Mouse (Mus musculus): Measurements from ENCODE around the gene Emc8.
A peak's percentile ranks its signal among the peaks of the same experiment; 100 is the strongest.

The Emc8 gene

GRCm38 (mm10) chr8:120641245-120641644 lies 27.1 kb downstream of the Emc8 start:
- no peak for DNase-seq (ENCODE audit: low read depth, low spot score)

- DNase-seq (ENCODE audit: low read depth, low spot score) = no peak
Measured at GRCm38 (mm10) chr8:120634329-120634839, 34.0 kb downstream of the Emc8 start.

- peak; percentile 36 for DNase-seq (ENCODE audit: low read depth, low spot score)
Measured at GRCm38 (mm10) chr8:120633665-120634271, 34.6 kb downstream of the Emc8 start.

- no peak for DNase-seq (ENCODE audit: low read depth, low spot score)
Measured at GRCm38 (mm10) chr8:120632969-120633664, 35.3 kb downstream of the Emc8 start.

- DNase-seq (ENCODE audit: low read depth, low spot score) = no peak
Measured at GRCm38 (mm10) chr8:120631441-120632375, 36.7 kb downstream of the Emc8 start.

GRCm38 (mm10) chr8:120630848-120631247 lies 37.5 kb downstream of the Emc8 start:
- DNase-seq (ENCODE audit: low read depth, low spot score) = no peak

GRCm38 (mm10) chr8:120630031-120630430 lies 38.3 kb downstream of the Emc8 start:
- no peak for DNase-seq (ENCODE audit: low read depth, low spot score)

- DNase-seq (ENCODE audit: low read depth, low spot score) = no peak
Measured at GRCm38 (mm10) chr8:120627298-120627697, 41.1 kb downstream of the Emc8 start.

GRCm38 (mm10) chr8:120626461-120626860 lies 41.9 kb downstream of the Emc8 start:
- no peak for DNase-seq (ENCODE audit: low read depth, low spot score)

- DNase-seq (ENCODE audit: low read depth, low spot score) = no peak
Measured at GRCm38 (mm10) chr8:120623608-120624007, 44.8 kb downstream of the Emc8 start.

GRCm38 (mm10) chr8:120622161-120622560 lies 46.2 kb downstream of the Emc8 start:
- no peak for DNase-seq (ENCODE audit: low read depth, low spot score)

GRCm38 (mm10) chr8:120620441-120620840 lies 47.9 kb downstream of the Emc8 start:
- no peak for DNase-seq (ENCODE audit: low read depth, low spot score)

- no peak for DNase-seq (ENCODE audit: low read depth, low spot score)
Measured at GRCm38 (mm10) chr8:120619235-120620180, 48.9 kb downstream of the Emc8 start.

GRCm38 (mm10) chr8:120618110-120618509 lies 50.3 kb downstream of the Emc8 start:
- DNase-seq (ENCODE audit: low read depth, low spot score) = peak; percentile 87

GRCm38 (mm10) chr8:120616663-120617626 lies 51.4 kb downstream of the Emc8 start:
- peak; percentile 61 for DNase-seq (ENCODE audit: low read depth, low spot score)

GRCm38 (mm10) chr8:120614491-120614890 lies 53.9 kb downstream of the Emc8 start:
- DNase-seq (ENCODE audit: low read depth, low spot score) = no peak

- DNase-seq (ENCODE audit: low read depth, low spot score) = no peak
Measured at GRCm38 (mm10) chr8:120610824-120611223, 57.5 kb downstream of the Emc8 start.

GRCm38 (mm10) chr8:120607885-120608284 lies 60.5 kb downstream of the Emc8 start:
- DNase-seq (ENCODE audit: low read depth, low spot score) = peak; percentile 72

- no peak for DNase-seq (ENCODE audit: low read depth, low spot score)
Measured at GRCm38 (mm10) chr8:120607460-120607859, 60.9 kb downstream of the Emc8 start.
